Mouse (Mus musculus) testis, adult 2 months (tissue): ENCODE measurements around the gene D430019H16Rik.

Experiments
- CTCF ChIP-seq: fragments of 200-500 bp; IDR thresholded peaks from 2 replicates; pipeline ENCODE4 v1.5.1; 2012; ENCODE audit warnings: low read depth, mild to moderate bottlenecking, inconsistent platforms, low read length, moderate library complexity; ENCODE audit not compliant: control insufficient read depth, insufficient read depth, insufficient replicate concordance
- POLR2A ChIP-seq: fragments of 200-500 bp; IDR thresholded peaks from 2 replicates; pipeline ENCODE4 v1.6.1; 2012; ENCODE audit warnings: low read depth, mild to moderate bottlenecking, inconsistent platforms, low read length, moderate library complexity; ENCODE audit not compliant: control insufficient read depth

- TF ChIP-seq POLR2A = no peak
- peak; percentile 43; the same call in 1 of the 2 replicates for TF ChIP-seq CTCF
Observed at GRCm38 (mm10) chr12:105427039-105427757, 26.5 kb upstream of the D430019H16Rik start.
